ENCODE assay signal across 9 mouse cellular contexts in the genomic region with DNA sequence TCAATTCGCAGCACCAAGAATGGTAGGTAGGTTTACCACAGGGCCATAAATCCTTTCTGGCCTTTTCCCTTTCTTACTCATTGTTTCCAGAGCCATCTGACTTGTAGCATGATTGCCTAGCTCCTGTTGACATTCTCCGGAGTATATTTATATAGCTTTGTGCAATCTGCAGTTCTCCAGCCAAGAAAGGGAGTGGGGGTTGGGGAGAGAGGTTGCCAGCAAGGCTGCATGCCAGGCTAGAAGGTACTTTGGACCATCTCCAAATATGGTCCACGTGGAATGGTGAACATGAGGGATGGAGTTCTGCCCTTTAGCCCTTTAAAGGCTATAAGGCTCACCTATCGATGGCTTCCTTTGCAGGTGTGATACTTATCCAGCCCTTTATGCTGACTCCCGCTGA. TPM values are rescaled to one million over a fixed set of nuclear protein-coding genes. Genes with fewer than 3 reads are reported as not detected.
DNase-seq lines count a peak whose midpoint lies in the region; ATAC-seq and TF ChIP-seq lines count a peak whose summit lies in the region.
"Had no signal": no experiment of that assay in that cellular context is flagged by ENCODE, and none has a peak within 500 bp of the region (broad histone marks: within the 10 kb centered on the region; RNA-seq: fewer than 3 reads in every experiment).

No protein-coding gene starts in this region.

- no peak for TF ChIP-seq CTCF in layer of hippocampus, adult 2 months (conservative IDR thresholded peaks at IDR 0.05)
- no peak for TF ChIP-seq CTCF in intestine, postnatal 0 days (IDR thresholded peaks at IDR 0.05; ENCODE audit: low read depth)

- H3K27ac ChIP-seq in layer of hippocampus, adult 2 months, result peak overlapping the region; percentile 84
- peak overlapping the region; percentile 51 for H3K27ac ChIP-seq in intestine, postnatal 0 days (ENCODE audit: low read depth, low read length)
- H3K27ac ChIP-seq in forebrain, embryonic 10.5 days, result no peak overlapping the region
- H3K27ac ChIP-seq: embryonic facial prominence, embryonic 12.5 days had no signal

- no peak for DNase-seq in layer of hippocampus, adult 2 months (ENCODE audit: low spot score in 2 of 2)
- no peak for DNase-seq in layer of hippocampus, postnatal 36 days
- DNase-seq in cerebellum, postnatal 14 days, result peak; percentile 73
- peak; percentile 48 for DNase-seq in ovary, postnatal 36 days (ENCODE audit: low spot score)
- no peak for DNase-seq in forebrain, embryonic 10.5 days (ENCODE audit: extremely low spot score, low spot score)
- no peak for DNase-seq in right cerebral cortex, postnatal 4 days

- H3K27me3 ChIP-seq in intestine, postnatal 0 days (replicated peaks; ENCODE audit: control insufficient read depth, insufficient read depth, low read length), result no peaks in the 10 kb centered on the region
- H3K27me3 ChIP-seq in forebrain, embryonic 10.5 days (ENCODE audit: poor library complexity, severe bottlenecking), result no peaks in the 10 kb centered on the region
- H3K27me3 ChIP-seq: embryonic facial prominence, embryonic 12.5 days had no signal

- H3K4me2 ChIP-seq in intestine, postnatal 0 days (replicated peaks; ENCODE audit: low read depth), result no peak overlapping the region
- H3K4me2 ChIP-seq: embryonic facial prominence, embryonic 12.5 days had no signal

- peak; percentile 81 for ATAC-seq in intestine, postnatal 0 days
- no peak for ATAC-seq in inflammation-experienced regulatory T-cells, adult 6 months

- H3K4me3 ChIP-seq in layer of hippocampus, adult 2 months, result no peak overlapping the region
- no peak overlapping the region for H3K4me3 ChIP-seq in intestine, postnatal 0 days (ENCODE audit: low read depth, low read length)
- H3K4me3 ChIP-seq in forebrain, embryonic 10.5 days, result no peak overlapping the region
- H3K4me3 ChIP-seq: embryonic facial prominence, embryonic 12.5 days had no signal

- no peaks in the 10 kb centered on the region for H3K36me3 ChIP-seq in intestine, postnatal 0 days (ENCODE audit: control insufficient read depth, insufficient read depth)
- no peaks in the 10 kb centered on the region for H3K36me3 ChIP-seq in forebrain, embryonic 10.5 days (replicated peaks)
- H3K36me3 ChIP-seq: embryonic facial prominence, embryonic 12.5 days had no signal

- H3K9me3 ChIP-seq in intestine, postnatal 0 days (ENCODE audit: control insufficient read depth), result no peaks in the 10 kb centered on the region
- no peaks in the 10 kb centered on the region for H3K9me3 ChIP-seq in forebrain, embryonic 10.5 days
- H3K9me3 ChIP-seq: embryonic facial prominence, embryonic 12.5 days had no signal

- H3K9ac ChIP-seq in intestine, postnatal 0 days (ENCODE audit: low read depth, low read length), result no peak overlapping the region
- H3K9ac ChIP-seq: embryonic facial prominence, embryonic 12.5 days had no signal

- 30% methylated on average over 5 of the region's 5 CpGs for WGBS in intestine, postnatal 0 days
- 93% methylated on average over 5 of the region's 5 CpGs for WGBS in forebrain, embryonic 10.5 days

- peaks cover 15% of the 10 kb centered on the region for H3K4me1 ChIP-seq in intestine, postnatal 0 days (replicated peaks; ENCODE audit: control insufficient read depth, insufficient read depth, low read length)
- peaks cover 32% of the 10 kb centered on the region for H3K4me1 ChIP-seq in forebrain, embryonic 10.5 days

RNA-seq across cellular contexts. Expression of a gene that starts 45.2 kb away (rescaled TPM):
- 100 to 1,000 TPM; 667 to 694 TPM for total RNA-seq in layer of hippocampus, adult 2 months (2021)
- 100 to 1,000 TPM; 691 to 703 TPM for total RNA-seq in layer of hippocampus, postnatal 36 days (2021)
- 13.0 and 13.6 TPM in 2 replicates for polyA plus RNA-seq in intestine, postnatal 0 days (2015; fragmentation: Nextera tagmentation; extraction: Ambion mirVana)
- 1 to 10 TPM; 1.5 to 5.7 (median 1.7) TPM for polyA plus RNA-seq in inflammation-experienced regulatory T-cells, adult 6 months (2017; shearing (Covaris generic))
- 0.87 and 0.88 TPM in 2 replicates for polyA plus RNA-seq in forebrain, embryonic 10.5 days (2016; fragmentation: Nextera tagmentation; extraction: Ambion mirVana)

Comparison
In these comparisons a context has a peak if more than half of its experiments do, and no peak if none do; other contexts are left out.
1. DNase-seq: peak in cerebellum, postnatal 14 days (2 of 2) and ovary, postnatal 36 days (single experiment); none in layer of hippocampus, adult 2 months (0 of 2), layer of hippocampus, postnatal 36 days (0 of 2), forebrain, embryonic 10.5 days (single experiment) and right cerebral cortex, postnatal 4 days (single experiment).